14 mouse cellular contexts compared by ENCODE assay signal in genomic region chr12:76554392-76554791, GRCm38 (mm10). TPM values are rescaled to one million over a fixed set of nuclear protein-coding genes. Genes with fewer than 3 reads are reported as not detected.
DNase-seq lines count a peak whose midpoint lies in the region; ATAC-seq lines count a peak whose summit lies in the region.
"Had no signal": no experiment of that assay in that cellular context is flagged by ENCODE, and none has a peak within 500 bp of the region (broad histone marks: within the 10 kb centered on the region; RNA-seq: fewer than 3 reads in every experiment).

No protein-coding gene starts in this region.

- no peak overlapping the region for H3K4me2 ChIP-seq in heart, embryonic 11.5 days
- no peak overlapping the region for H3K4me2 ChIP-seq in liver, embryonic 15.5 days
- no peak overlapping the region for H3K4me2 ChIP-seq in liver, embryonic 11.5 days
- H3K4me2 ChIP-seq: embryonic facial prominence, embryonic 13.5 days; limb, embryonic 15.5 days; lung, embryonic 15.5 days; midbrain, embryonic 15.5 days had no signal

- no peaks in the 10 kb centered on the region for H3K9me3 ChIP-seq in heart, embryonic 11.5 days (replicated peaks; ENCODE audit: control insufficient read depth, low read length)
- H3K9me3 ChIP-seq in liver, embryonic 15.5 days (replicated peaks), result no peaks in the 10 kb centered on the region
- no peaks in the 10 kb centered on the region for H3K9me3 ChIP-seq in liver, embryonic 11.5 days (ENCODE audit: control insufficient read depth, low read length)
- H3K9me3 ChIP-seq: embryonic facial prominence, embryonic 13.5 days; forebrain, embryonic 10.5 days; limb, embryonic 15.5 days; lung, embryonic 15.5 days; midbrain, embryonic 15.5 days had no signal

- H3K4me3 ChIP-seq in heart, embryonic 11.5 days (ENCODE audit: low read depth, low read length), result no peak overlapping the region
- H3K4me3 ChIP-seq in liver, embryonic 15.5 days (replicated peaks), result no peak overlapping the region
- H3K4me3 ChIP-seq in liver, embryonic 11.5 days (ENCODE audit: low read depth, low read length), result no peak overlapping the region
- H3K4me3 ChIP-seq: embryonic facial prominence, embryonic 13.5 days; forebrain, embryonic 10.5 days; limb, embryonic 15.5 days; lung, embryonic 15.5 days; midbrain, embryonic 15.5 days had no signal

- DNase-seq in heart, adult 11 months, result peak; percentile 97
- DNase-seq in liver, embryonic 11.5 days (ENCODE audit: low spot score), result no peak
- DNase-seq in kidney, postnatal 14 days, result peak; percentile 55
- no peak for DNase-seq in cerebellum, postnatal 36 days
- no peak for DNase-seq in retina, postnatal 1 day
- no peak for DNase-seq in embryo, embryonic 10.5 days (ENCODE audit: low spot score)

- WGBS in heart, embryonic 11.5 days (ENCODE audit: insufficient replicate concordance), result 83% methylated on average over 3 of the region's 3 CpGs
- 58% methylated on average over 3 of the region's 3 CpGs for WGBS in liver, embryonic 15.5 days (ENCODE audit: insufficient replicate concordance)
- WGBS in liver, embryonic 11.5 days, result 68% methylated on average over 3 of the region's 3 CpGs

- H3K27me3 ChIP-seq in heart, embryonic 11.5 days (ENCODE audit: control insufficient read depth, insufficient read depth, low read length), result no peaks in the 10 kb centered on the region
- H3K27me3 ChIP-seq in liver, embryonic 15.5 days, result no peaks in the 10 kb centered on the region
- H3K27me3 ChIP-seq in liver, embryonic 11.5 days (replicated peaks; ENCODE audit: control insufficient read depth, insufficient read depth, low read length), result no peaks in the 10 kb centered on the region
- H3K27me3 ChIP-seq: embryonic facial prominence, embryonic 13.5 days; limb, embryonic 15.5 days; lung, embryonic 15.5 days; midbrain, embryonic 15.5 days had no signal

- ATAC-seq in heart, embryonic 11.5 days (replicated peaks; ENCODE audit: insufficient number of reproducible peaks, low FRiP score, low TSS enrichment), result no peak
- no peak for ATAC-seq in liver, embryonic 15.5 days (ENCODE audit: insufficient read depth)
- no peak for ATAC-seq in liver, embryonic 11.5 days (replicated peaks; ENCODE audit: low FRiP score)
- ATAC-seq: activated CD4-positive, CD25-positive, alpha-beta regulatory T cell, adult 4 months; midbrain, embryonic 15.5 days had no signal

- H3K36me3 ChIP-seq in heart, embryonic 11.5 days (ENCODE audit: control insufficient read depth, insufficient read depth, low read length), result no peaks in the 10 kb centered on the region
- no peaks in the 10 kb centered on the region for H3K36me3 ChIP-seq in liver, embryonic 15.5 days (replicated peaks)
- H3K36me3 ChIP-seq in liver, embryonic 11.5 days (ENCODE audit: control insufficient read depth, insufficient read depth, low read length), result no peaks in the 10 kb centered on the region
- H3K36me3 ChIP-seq: embryonic facial prominence, embryonic 13.5 days; forebrain, embryonic 10.5 days; limb, embryonic 15.5 days; lung, embryonic 15.5 days; midbrain, embryonic 15.5 days had no signal

- H3K27ac ChIP-seq in heart, embryonic 11.5 days (ENCODE audit: low read depth, low read length), result no peak overlapping the region
- H3K27ac ChIP-seq in liver, embryonic 15.5 days (replicated peaks), result no peak overlapping the region
- no peak overlapping the region for H3K27ac ChIP-seq in liver, embryonic 11.5 days (ENCODE audit: low read depth, low read length)
- H3K27ac ChIP-seq: embryonic facial prominence, embryonic 13.5 days; forebrain, embryonic 10.5 days; lung, embryonic 15.5 days; midbrain, embryonic 15.5 days had no signal

- peaks cover 44% of the 10 kb centered on the region for H3K4me1 ChIP-seq in heart, embryonic 11.5 days (ENCODE audit: control insufficient read depth, insufficient read depth, low read length)
- H3K4me1 ChIP-seq in liver, embryonic 15.5 days (replicated peaks), result peaks cover 60% of the 10 kb centered on the region
- H3K4me1 ChIP-seq in liver, embryonic 11.5 days (replicated peaks; ENCODE audit: control insufficient read depth, insufficient read depth, low read length), result peaks cover 21% of the 10 kb centered on the region

- no peak overlapping the region for H3K9ac ChIP-seq in heart, embryonic 11.5 days (ENCODE audit: low read depth, low read length)
- H3K9ac ChIP-seq in liver, embryonic 15.5 days, result 0 out of 2 replicates have a peak overlapping the region, but pooled peaks have one; percentile 4
- no peak overlapping the region for H3K9ac ChIP-seq in liver, embryonic 11.5 days (ENCODE audit: low read depth, low read length)
- H3K9ac ChIP-seq: embryonic facial prominence, embryonic 13.5 days; limb, embryonic 15.5 days; lung, embryonic 15.5 days; midbrain, embryonic 15.5 days had no signal

RNA-seq across cellular contexts. Expression of gene Plekhg3, which starts 23.7 kb away (rescaled TPM):
- 4.4 and 5.4 TPM in 2 replicates for polyA plus RNA-seq in heart, embryonic 11.5 days (2014; fragmentation: Nextera tagmentation; extraction: Ambion mirVana)
- polyA plus RNA-seq in liver, embryonic 15.5 days (2015; fragmentation: Nextera tagmentation; extraction: Ambion mirVana), result 3.3 and 4.1 TPM in 2 replicates
- 3.4 and 4.1 TPM in 2 replicates for polyA plus RNA-seq in liver, embryonic 11.5 days (2014; fragmentation: Nextera tagmentation; extraction: Ambion mirVana)

Comparison
In these comparisons a context has a peak if more than half of its experiments do, and no peak if none do; other contexts are left out.
1. DNase-seq: peak in heart, adult 11 months (single experiment) and kidney, postnatal 14 days (single experiment); none in liver, embryonic 11.5 days (single experiment), cerebellum, postnatal 36 days (0 of 2), retina, postnatal 1 day (single experiment) and embryo, embryonic 10.5 days (single experiment).